Mouse (Mus musculus) stomach, embryonic 14.5 days (tissue): Measurements from ENCODE around the gene Pknox2. TPM values are rescaled to one million over a fixed set of nuclear protein-coding genes. Genes with fewer than 3 reads are reported as not detected.
A peak's percentile ranks its signal among the peaks of the same experiment; 100 is the strongest.

Experiments
- ATAC-seq: fragments of 200-750 bp; cut with Nextera tagmentation; 2 replicates; pipeline ENCODE4 v1.8.0; 2017; ENCODE audit warnings: low read depth, moderate TSS enrichment; ENCODE audit not compliant: insufficient number of reproducible peaks, insufficient read depth, low FRiP score
- H3K27ac ChIP-seq: fragments of 300-500 bp; sonication (generic); 2 replicates; pipeline ENCODE4 v1.5.1; 2014; ENCODE audit warnings: mild to moderate bottlenecking, low read length, moderate library complexity, mixed read lengths
- H3K27me3 ChIP-seq: fragments of 300-500 bp; sonication (generic); 2 replicates; pipeline ENCODE4 v1.6.1; 2014; ENCODE audit warnings: low read length, control low read depth, mixed read lengths; ENCODE audit not compliant: control insufficient read depth, insufficient read depth
- H3K36me3 ChIP-seq: fragments of 300-500 bp; sonication (generic); 2 replicates; pipeline ENCODE4 v1.6.1; 2014; ENCODE audit warnings: mild to moderate bottlenecking, control low read depth, low read length, moderate library complexity, mixed read lengths; ENCODE audit not compliant: control insufficient read depth, insufficient read depth
- H3K4me1 ChIP-seq: fragments of 300-500 bp; sonication (generic); 2 replicates; pipeline ENCODE4 v1.6.1; 2014; ENCODE audit warnings: low read length, control low read depth, mixed read lengths; ENCODE audit not compliant: control insufficient read depth, insufficient read depth
- H3K4me2 ChIP-seq: fragments of 300-500 bp; sonication (generic); replicated peaks from 2 replicates; pipeline ENCODE4 v1.6.1; 2014; ENCODE audit warnings: low read depth, low read length, control low read depth
- H3K4me3 ChIP-seq: fragments of 300-500 bp; sonication (generic); 2 replicates; pipeline ENCODE4 v1.5.1; 2014; ENCODE audit warnings: low read depth, low read length, control low read depth
- H3K9ac ChIP-seq: fragments of 300-500 bp; sonication (generic); replicated peaks from 2 replicates; pipeline ENCODE4 v1.6.1; 2014; ENCODE audit warnings: low read depth, mild to moderate bottlenecking, control low read depth, low read length, moderate library complexity, mixed read lengths
- H3K9me3 ChIP-seq: fragments of 300-500 bp; sonication (generic); 2 replicates; pipeline ENCODE4 v1.6.1; 2016; ENCODE audit warnings: low read depth, low read length, control low read depth; ENCODE audit not compliant: control insufficient read depth
- WGBS: fragments of 180-500 bp; shearing (Covaris S2); extraction: QIAGEN DNeasy Blood & Tissue Kit; methylation state at CpG from one replicate; pipeline ENCODE4 v1.1.7; 2014; 5-methylcytosine and 5-hydroxymethylcytosine counted together
- polyA plus RNA-seq: library from polyadenylated mRNA; unstranded; fragments of >200 nt; fragmentation: Nextera tagmentation; extraction: Ambion mirVana; gene quantifications from 2 replicates; pipeline ENCODE4 v1.2.1, GENCODE M21; 2014

The Pknox2 gene
- polyA plus RNA-seq, 1 experiment from 2014 or later, result 7.5 TPM

GRCm38 (mm10) chr9:37044165-37044564 lies 103.0 kb downstream of the Pknox2 start:
- Histone ChIP-seq H3K4me2 (no peak overlapping the region), H3K9ac (no peak overlapping the region), H3K27me3 (no peaks in the 10 kb centered on the region), H3K4me1 (no peaks in the 10 kb centered on the region), H3K4me3 (no peak overlapping the region), H3K9me3 (no peaks in the 10 kb centered on the region), H3K27ac (no peak overlapping the region), H3K36me3 (no peaks in the 10 kb centered on the region)
- ATAC-seq, result no peak
- WGBS, result 74% methylated on average over 1 of the region's 1 CpGs

DNA sequence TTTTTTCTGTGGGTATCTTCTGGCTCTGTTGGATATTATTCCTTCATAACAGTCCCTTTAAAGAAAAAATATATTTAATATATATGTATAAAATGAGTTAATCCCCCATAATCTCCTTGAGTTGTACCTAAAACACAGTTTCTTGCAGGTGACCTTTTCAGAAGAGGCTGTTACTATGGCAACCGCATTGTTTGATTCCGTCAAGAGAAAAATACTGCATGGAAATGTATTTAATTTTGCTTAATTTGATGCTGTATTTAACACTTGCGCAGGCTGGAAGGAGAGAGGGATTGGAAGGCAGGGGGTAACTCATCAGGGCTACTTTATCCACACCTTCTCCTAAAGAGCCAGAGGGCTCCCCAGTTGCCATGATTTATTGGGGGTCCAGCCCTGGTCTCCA lies 108.3 kb downstream of the Pknox2 start:
- Histone ChIP-seq H3K4me1 (peaks cover 22% of the 10 kb centered on the region; the same call in 1 of the 2 replicates), H3K4me2 (no peak overlapping the region), H3K27me3 (no peaks in the 10 kb centered on the region), H3K9me3 (no peaks in the 10 kb centered on the region), H3K4me3 (no peak overlapping the region), H3K9ac (no peak overlapping the region), H3K36me3 (no peaks in the 10 kb centered on the region), H3K27ac (no peak overlapping the region)
- 87% methylated on average over 3 of the region's 3 CpGs for WGBS
- ATAC-seq, result no peak

DNA sequence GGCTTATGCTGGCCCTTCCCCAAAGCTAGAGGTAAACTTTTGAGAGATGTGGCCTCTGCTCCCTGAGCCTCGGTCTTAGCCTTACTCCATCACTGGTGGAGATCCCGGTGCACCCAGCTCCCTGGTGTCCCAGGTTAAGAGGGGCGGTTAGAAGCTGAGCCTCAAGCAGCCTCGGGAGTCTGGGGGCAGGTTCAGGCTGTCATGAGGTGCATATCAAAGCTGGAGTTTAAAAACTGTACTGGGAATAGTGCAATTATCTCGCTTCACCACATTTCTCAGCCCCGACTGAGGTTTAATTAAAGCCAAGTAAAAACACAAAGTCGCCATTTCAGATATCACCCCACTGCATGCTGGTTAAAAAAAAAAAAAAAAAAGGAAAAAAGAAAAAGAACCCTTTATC lies 108.8 kb downstream of the Pknox2 start:
- H3K36me3 ChIP-seq, result no peaks in the 10 kb centered on the region
- H3K27me3 ChIP-seq, result no peaks in the 10 kb centered on the region
- ATAC-seq, result no peak
- no peak overlapping the region for H3K4me2 ChIP-seq
- H3K4me3 ChIP-seq, result no peak overlapping the region
- peaks cover 24% of the 10 kb centered on the region; the same call in 1 of the 2 replicates for H3K4me1 ChIP-seq
- 59% methylated on average over 7 of the region's 7 CpGs for WGBS
- no peak overlapping the region for H3K27ac ChIP-seq
- H3K9me3 ChIP-seq, result no peaks in the 10 kb centered on the region
- no peak overlapping the region for H3K9ac ChIP-seq

DNA sequence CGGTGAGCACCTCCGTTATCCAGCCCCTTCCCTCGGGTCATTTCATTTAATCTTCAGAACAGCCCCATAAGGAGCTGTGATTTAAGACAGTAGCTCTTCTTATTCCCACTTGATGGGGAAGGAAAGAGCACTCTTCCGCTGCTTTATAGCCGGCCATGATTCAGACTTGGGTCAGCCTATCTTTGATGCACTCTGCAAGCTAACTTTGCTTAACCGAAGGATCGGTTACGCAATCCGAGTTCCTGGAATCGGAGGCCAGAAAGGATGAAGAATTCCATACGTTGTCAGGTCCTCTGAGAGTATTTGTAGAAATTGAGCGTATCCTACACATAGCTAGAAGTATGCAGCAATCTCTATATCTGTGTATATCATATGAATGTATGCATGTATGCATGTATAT lies 109.8 kb downstream of the Pknox2 start:
- Histone ChIP-seq H3K9me3 (no peaks in the 10 kb centered on the region), H3K36me3 (no peaks in the 10 kb centered on the region), H3K4me3 (no peak overlapping the region), H3K27me3 (no peaks in the 10 kb centered on the region), H3K4me2 (no peak overlapping the region), H3K9ac (no peak overlapping the region), H3K4me1 (peaks cover 24% of the 10 kb centered on the region; the same call in 1 of the 2 replicates), H3K27ac (no peak overlapping the region)
- 50% methylated on average over 12 of the region's 12 CpGs for WGBS
- no peak for ATAC-seq

DNA sequence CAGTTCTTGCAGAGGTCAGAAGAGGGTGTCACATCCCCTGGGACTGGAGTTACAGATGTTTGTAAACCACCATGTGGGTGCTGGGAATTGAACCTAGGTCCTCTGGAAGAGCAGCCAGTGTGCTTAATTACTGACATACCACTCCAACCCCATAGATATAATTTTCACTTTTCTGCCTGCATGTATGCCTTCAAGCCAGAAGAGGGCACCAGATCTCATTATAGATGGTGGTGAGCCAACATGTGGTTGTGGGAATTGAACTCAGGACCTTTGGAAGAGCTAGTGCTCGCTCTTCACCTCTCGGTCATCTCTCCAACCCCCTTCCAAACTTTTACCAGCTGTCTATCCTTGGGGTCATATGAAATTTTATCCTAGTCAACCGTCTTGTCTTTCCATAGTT lies 112.0 kb downstream of the Pknox2 start:
- H3K36me3 ChIP-seq, result no peaks in the 10 kb centered on the region
- no peaks in the 10 kb centered on the region for H3K9me3 ChIP-seq
- 95% methylated on average over 3 of the region's 3 CpGs for WGBS
- H3K4me2 ChIP-seq, result no peak overlapping the region
- no peak overlapping the region for H3K4me3 ChIP-seq
- H3K27ac ChIP-seq, result no peak overlapping the region
- no peak overlapping the region for H3K9ac ChIP-seq
- peaks cover 39% of the 10 kb centered on the region for H3K4me1 ChIP-seq
- no peaks in the 10 kb centered on the region for H3K27me3 ChIP-seq
- ATAC-seq, result no peak

GRCm38 (mm10) chr9:37034316-37034715 lies 112.9 kb downstream of the Pknox2 start:
- ATAC-seq, result no peak
- no peak overlapping the region for H3K4me2 ChIP-seq
- 42% methylated on average over 1 of the region's 1 CpGs for WGBS

GRCm38 (mm10) chr9:37030347-37031213 lies 116.6 kb downstream of the Pknox2 start:
- Histone ChIP-seq H3K4me1 (peaks cover 46% of the 10 kb centered on the region), H3K27ac (peak overlapping the region; percentile 76), H3K4me2 (no peak overlapping the region), H3K9me3 (no peaks in the 10 kb centered on the region), H3K36me3 (no peaks in the 10 kb centered on the region), H3K27me3 (no peaks in the 10 kb centered on the region), H3K4me3 (no peak overlapping the region), H3K9ac (no peak overlapping the region)
- ATAC-seq, result peak; percentile 78; the same call in 1 of the 2 replicates
- WGBS, result 25% methylated on average over 9 of the region's 9 CpGs

More at GRCm38 (mm10) chr9:37034316-37034715, 112.9 kb downstream of the Pknox2 start:
- Histone ChIP-seq H3K4me1 (peaks cover 48% of the 10 kb centered on the region), H3K9me3 (no peaks in the 10 kb centered on the region), H3K27ac (peak overlapping the region; percentile 22; the same call in 1 of the 2 replicates), H3K27me3 (no peaks in the 10 kb centered on the region), H3K36me3 (no peaks in the 10 kb centered on the region), H3K9ac (no peak overlapping the region), H3K4me3 (no peak overlapping the region)

- peaks cover 46% of the 10 kb centered on the region for H3K4me1 ChIP-seq
- no peaks in the 10 kb centered on the region for H3K9me3 ChIP-seq
- 38% methylated on average over 3 of the region's 3 CpGs for WGBS
- peak; percentile 15; the same call in 1 of the 2 replicates for ATAC-seq
- no peak overlapping the region for H3K4me3 ChIP-seq
- no peak overlapping the region for H3K9ac ChIP-seq
- no peaks in the 10 kb centered on the region for H3K36me3 ChIP-seq
- no peaks in the 10 kb centered on the region for H3K27me3 ChIP-seq
- peak overlapping the region; percentile 76 for H3K27ac ChIP-seq
- no peak overlapping the region for H3K4me2 ChIP-seq
Observed at GRCm38 (mm10) chr9:37029811-37030346, 117.3 kb downstream of the Pknox2 start.
